19 mouse cellular contexts compared by ENCODE assay signal in the genomic region with DNA sequence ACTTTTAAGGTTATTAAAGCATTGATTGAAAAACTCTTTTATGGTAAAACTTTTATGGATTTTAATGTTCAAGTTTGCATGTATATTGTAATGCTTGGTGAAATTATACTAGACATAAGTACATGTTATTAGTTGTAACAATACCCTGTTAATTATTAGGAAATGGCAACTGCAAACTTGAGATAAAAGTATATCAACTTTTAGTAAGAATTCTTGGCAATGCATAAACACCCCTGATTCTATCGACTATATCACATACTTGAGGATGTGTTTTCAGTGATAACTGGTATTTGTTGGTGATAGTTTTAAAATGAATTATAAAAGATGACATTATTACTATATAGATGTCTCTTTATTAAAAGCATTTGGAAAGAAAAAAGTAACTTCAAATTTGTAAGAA.
DNase-seq lines count a peak whose midpoint lies in the region; ATAC-seq and TF ChIP-seq lines count a peak whose summit lies in the region.
"Had no signal": no experiment of that assay in that cellular context is flagged by ENCODE, and none has a peak within 500 bp of the region (broad histone marks: within the 10 kb centered on the region; RNA-seq: fewer than 3 reads in every experiment).

No protein-coding gene starts in this region.

- no peak overlapping the region for H3K4me2 ChIP-seq in forebrain, embryonic 12.5 days

- no peak overlapping the region for H3K4me3 ChIP-seq in MEL (ENCODE audit: control insufficient read depth in 1 of 2, insufficient read depth in 1 of 2, low read depth in 2 of 2, low read length in 2 of 2)
- H3K4me3 ChIP-seq in forebrain, embryonic 12.5 days (replicated peaks) = no peak overlapping the region

- TF ChIP-seq EP300 in MEL (IDR thresholded peaks at IDR 0.05; ENCODE audit: low read depth in 1 of 2, low read length in 2 of 2) = peak; percentile 41 to 68; a peak in 2 of 4 replicates

- no peak for ATAC-seq in forebrain, embryonic 12.5 days (ENCODE audit: low FRiP score)
- ATAC-seq: activated CD4-positive, CD25-positive, alpha-beta regulatory T cell, adult 4 months; CD4-positive, CD25-positive, alpha-beta regulatory T cell, adult 4 months; Patski had no signal

- H3K27ac ChIP-seq in MEL (ENCODE audit: control insufficient read depth, low read depth, low read length) = no peak overlapping the region
- H3K27ac ChIP-seq in forebrain, embryonic 12.5 days = no peak overlapping the region

- H3K9me3 ChIP-seq in MEL (replicated peaks; ENCODE audit: insufficient read depth, low read length) = no peaks in the 10 kb centered on the region
- no peaks in the 10 kb centered on the region for H3K9me3 ChIP-seq in forebrain, embryonic 12.5 days
- H3K9me3 ChIP-seq: G1E had no signal

- 91% methylated on average over 1 of the region's 1 CpGs for WGBS in forebrain, embryonic 12.5 days

- H3K9ac ChIP-seq in MEL (ENCODE audit: control insufficient read depth, low read depth, low read length, poor library complexity, severe bottlenecking) = no peak overlapping the region
- H3K9ac ChIP-seq in forebrain, embryonic 12.5 days = no peak overlapping the region

- H3K27me3 ChIP-seq in MEL (ENCODE audit: control insufficient read depth in 1 of 2, insufficient read depth in 2 of 2, low read length in 2 of 2) = no peaks in the 10 kb centered on the region
- H3K27me3 ChIP-seq in forebrain, embryonic 12.5 days = no peaks in the 10 kb centered on the region
- H3K27me3 ChIP-seq: CH12.LX had no signal

- TF ChIP-seq POLR2A in MEL (IDR thresholded peaks at IDR 0.05; ENCODE audit: control insufficient read depth in 1 of 2, insufficient read depth in 1 of 2, low read depth in 1 of 2, low read length in 2 of 2, poor library complexity in 1 of 2) = no peak

- H3K4me1 ChIP-seq in MEL (ENCODE audit: control insufficient read depth in 1 of 2, insufficient read depth in 2 of 2, low read length in 2 of 2) = peaks cover 0 to 17% of the 10 kb centered on the region in 2 experiments; a peak in 2 of 4 replicates
- H3K4me1 ChIP-seq in forebrain, embryonic 12.5 days = no peaks in the 10 kb centered on the region

- no peak for TF ChIP-seq CTCF in MEL (IDR thresholded peaks at IDR 0.05 in 2 of 3, conservative IDR thresholded peaks at IDR 0.05 in 1 of 3; ENCODE audit: control insufficient read depth in 1 of 3, insufficient read depth in 1 of 3, low read depth in 2 of 3, low read length in 3 of 3, poor library complexity in 1 of 3, severe bottlenecking in 1 of 3)

- DNase-seq in MEL (ENCODE audit: low read depth, low spot score) = no peak
- DNase-seq: adrenal gland, adult 2 months; adrenal gland, adult 8-10 months; adrenal gland, postnatal 10 days; adrenal gland, postnatal 14 days; adrenal gland, postnatal 25 days; adrenal gland, postnatal 36 days; B cell, adult 2 months; cerebellum, adult 11 months; cerebellum, adult 11-12 months; cerebellum, adult 18-20 months; cerebellum, adult 2 months; cerebellum, adult 8-10 months had no signal

- peaks cover 0 to 15% of the 10 kb centered on the region in 2 experiments; a peak in 2 of 4 replicates for H3K36me3 ChIP-seq in MEL (ENCODE audit: control insufficient read depth in 1 of 2, insufficient read depth in 2 of 2, low read length in 2 of 2)
- H3K36me3 ChIP-seq in forebrain, embryonic 12.5 days (replicated peaks) = no peaks in the 10 kb centered on the region
- H3K36me3 ChIP-seq: G1E had no signal

- TF ChIP-seq RAD21 in MEL (IDR thresholded peaks at IDR 0.05; ENCODE audit: low read depth, low read length) = no peak

- no peaks in the 10 kb centered on the region for H3K79me2 ChIP-seq in MEL (ENCODE audit: control insufficient read depth, insufficient read depth, low read length, poor library complexity)

TF ChIP-seq in MEL, 35 proteins besides CTCF, POLR2A, EP300 and RAD21:
- TF ChIP-seq RCOR1 (IDR thresholded peaks at IDR 0.05; ENCODE audit: low read depth, low read length) (peak; percentile 35; the same call in 1 of the 2 replicates), USF1 (IDR thresholded peaks at IDR 0.05; ENCODE audit: low read depth, low read length) (no peak), GATA1 (IDR thresholded peaks at IDR 0.05; ENCODE audit: low read depth, low read length) (peak; percentile 60), TCF12 (IDR thresholded peaks at IDR 0.05; ENCODE audit: low read depth, low read length) (peak; percentile 77), TAL1 (IDR thresholded peaks at IDR 0.05; ENCODE audit: low read length) (no peak), E2F4 (IDR thresholded peaks at IDR 0.05; ENCODE audit: borderline replicate concordance, low read depth, low read length) (no peak)
TF ChIP-seq in MEL: peak in this region for 3.
